In the genomic region with DNA sequence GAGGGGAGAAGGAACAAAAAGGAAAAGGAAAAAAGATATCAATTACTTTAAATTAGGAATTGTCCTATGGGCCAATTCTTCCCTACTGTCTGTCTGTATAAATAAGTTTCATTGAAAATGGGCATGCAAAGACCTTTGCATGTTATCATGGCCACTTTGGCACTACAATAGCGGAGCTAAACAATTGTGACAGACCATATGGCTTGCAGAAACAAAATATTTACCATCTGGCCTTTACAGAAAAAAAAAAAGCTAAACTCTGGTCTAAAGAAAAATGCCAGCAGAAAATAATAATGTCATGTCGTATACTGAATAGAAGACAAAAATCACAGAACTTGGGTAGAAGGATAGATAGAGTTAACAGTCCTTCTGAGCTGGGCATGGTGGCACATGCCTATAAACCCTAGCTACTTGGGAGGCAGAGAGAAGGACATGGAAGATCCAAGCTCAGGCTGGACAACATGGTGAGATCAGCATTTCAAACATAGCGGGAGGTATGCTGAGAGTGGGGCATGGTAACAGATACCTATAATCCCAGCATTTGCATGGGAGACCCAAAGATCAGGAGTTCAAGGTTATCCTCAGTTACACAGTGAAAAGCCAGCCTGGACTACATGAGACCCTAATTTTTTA, we compare ENCODE assay signal across 21 mouse cellular contexts. TPM values are rescaled to one million over a fixed set of nuclear protein-coding genes. Genes with fewer than 3 reads are reported as not detected.
DNase-seq lines count a peak whose midpoint lies in the region; ATAC-seq and TF ChIP-seq lines count a peak whose summit lies in the region.
"Had no signal": no experiment of that assay in that cellular context is flagged by ENCODE, and none has a peak within 500 bp of the region (broad histone marks: within the 10 kb centered on the region; RNA-seq: fewer than 3 reads in every experiment).

No protein-coding gene starts in this region.

- TF ChIP-seq CTCF in cerebellum, adult 2 months (IDR thresholded peaks at IDR 0.05; ENCODE audit: borderline replicate concordance, insufficient read depth, low read depth, low read length): no peak

- H3K4me3 ChIP-seq in cerebellum, adult 2 months (replicated peaks; ENCODE audit: insufficient read depth, low read depth, low read length): no peak overlapping the region
- H3K4me3 ChIP-seq: embryonic facial prominence, embryonic 10.5 days; embryonic facial prominence, embryonic 12.5 days; forebrain, embryonic 13.5 days; forebrain, embryonic 15.5 days had no signal

- WGBS in cerebellum, adult 2 months: 18% methylated on average over 3 of the region's 3 CpGs

- no peak for TF ChIP-seq POLR2A in cerebellum, adult 2 months (IDR thresholded peaks at IDR 0.05; ENCODE audit: borderline replicate concordance, insufficient read depth, low read length)

- peak; percentile 50; the same call in 1 of the 2 replicates for ATAC-seq in cerebellum, adult (ENCODE audit: insufficient number of reproducible peaks, low FRiP score, low TSS enrichment)
- ATAC-seq: activated CD4-positive, CD25-positive, alpha-beta regulatory T cell, adult 4 months; CD4-positive, CD25-positive, alpha-beta regulatory T cell, adult 4 months; forebrain, embryonic 13.5 days; forebrain, embryonic 15.5 days; forebrain, postnatal 0 days; Patski had no signal

- no peak for DNase-seq in cerebellum, adult 8-10 months
- peak; percentile 29 to 61 for DNase-seq in cerebellum, adult 2 months
- DNase-seq in cerebellum, adult 11 months: no peak
- DNase-seq in cerebellum, adult 9-11 months: peak; percentile 47
- DNase-seq in cerebellum, postnatal 14 days: no peak
- peak; percentile 64 for DNase-seq in brain, adult 2 months (ENCODE audit: low read depth, low spot score)
- no peak for DNase-seq in spleen, postnatal 36 days (ENCODE audit: low spot score in 2 of 2)
- DNase-seq: adrenal gland, adult 8-10 months; adrenal gland, postnatal 14 days; adrenal gland, postnatal 36 days; B cell, adult 2 months; forebrain, postnatal 0 days had no signal

- peak overlapping the region; percentile 75 for H3K27ac ChIP-seq in cerebellum, adult 2 months (ENCODE audit: insufficient read depth, low read length)
- H3K27ac ChIP-seq: embryonic facial prominence, embryonic 10.5 days; embryonic facial prominence, embryonic 12.5 days; forebrain, embryonic 13.5 days; forebrain, embryonic 15.5 days had no signal

- H3K4me1 ChIP-seq in cerebellum, adult 2 months (ENCODE audit: control insufficient read depth, insufficient read depth, low read length): peaks cover 15% of the 10 kb centered on the region
- H3K4me1 ChIP-seq: embryonic facial prominence, embryonic 10.5 days; embryonic facial prominence, embryonic 12.5 days; forebrain, embryonic 13.5 days; forebrain, embryonic 15.5 days had no signal

- H3K27me3 ChIP-seq in cerebellum, adult 2 months (ENCODE audit: control insufficient read depth, insufficient read depth, low read length): no peaks in the 10 kb centered on the region
- H3K27me3 ChIP-seq: CH12.LX; embryonic facial prominence, embryonic 12.5 days; forebrain, embryonic 13.5 days; forebrain, embryonic 15.5 days had no signal

RNA-seq across cellular contexts. Expression of gene Reps2, which starts 54.2 kb away (rescaled TPM):
- 24.6 and 24.8 TPM in 2 replicates for polyA plus RNA-seq in cerebellum, adult 2 months (2012; rRNA removed)
- polyA plus RNA-seq: activated CD4-positive, CD25-positive, alpha-beta regulatory T cell, adult 4 months; CD4-positive, CD25-positive, alpha-beta regulatory T cell, adult 4 months had no signal

Comparison
In these comparisons a context has a peak if more than half of its experiments do, and no peak if none do; other contexts are left out.
1. DNase-seq: peak in cerebellum, adult 2 months (2 of 2), cerebellum, adult 9-11 months (single experiment) and brain, adult 2 months (single experiment); none in cerebellum, adult 8-10 months (single experiment), cerebellum, adult 11 months (single experiment), cerebellum, postnatal 14 days (0 of 2) and spleen, postnatal 36 days (0 of 2).